Mouse (Mus musculus) lung, adult 18-20 months (tissue): Measurements from ENCODE around the gene Gm21083.
"Not testable (repeated sequence)": the region's sequence is repeated elsewhere in the genome, so short reads cannot be mapped to it uniquely, and the experiment has no call there.

Source experiments
- DNase-seq, 2 experiments: peaks; one replicate each; pipeline ENCODE4 v3.0.0; 2022; ENCODE audit warnings: mixed read lengths in 2 of 2

The Gm21083 gene

DNA sequence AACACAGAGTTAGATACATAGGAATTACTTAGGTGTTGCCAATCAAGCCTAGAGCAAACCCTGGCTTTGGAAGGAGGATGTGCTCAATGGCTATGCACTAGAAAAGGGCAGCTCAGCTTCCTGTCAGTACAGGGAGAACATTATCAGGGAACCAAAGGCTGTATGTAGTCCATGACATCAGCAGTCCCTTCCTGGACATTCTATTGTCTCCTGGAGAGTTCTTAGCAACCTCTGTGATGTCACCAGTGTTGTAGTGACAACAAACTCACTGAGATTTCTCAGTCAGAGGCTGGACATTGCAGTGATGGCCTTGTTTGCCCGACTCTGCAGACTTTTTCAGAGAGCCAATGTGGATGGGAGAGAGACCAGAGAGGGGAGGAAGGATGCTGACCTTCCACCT, at the start of gene Gm21083:
Gene Gm21083, plus strand, starts transcription at position 301 of the 400 bp plus-strand sequence.
- DNase-seq, result not testable (repeated sequence)

DNA sequence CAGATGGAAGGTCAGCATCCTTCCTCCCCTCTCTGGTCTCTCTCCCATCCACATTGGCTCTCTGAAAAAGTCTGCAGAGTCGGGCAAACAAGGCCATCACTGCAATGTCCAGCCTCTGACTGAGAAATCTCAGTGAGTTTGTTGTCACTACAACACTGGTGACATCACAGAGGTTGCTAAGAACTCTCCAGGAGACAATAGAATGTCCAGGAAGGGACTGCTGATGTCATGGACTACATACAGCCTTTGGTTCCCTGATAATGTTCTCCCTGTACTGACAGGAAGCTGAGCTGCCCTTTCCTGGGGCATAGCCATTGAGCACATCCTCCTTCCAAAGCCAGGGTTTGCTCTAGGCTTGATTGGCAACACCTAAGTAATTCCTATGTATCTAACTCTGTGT, 48.0 kb upstream of the Gm21083 start, which contains the start of gene Gm21190:
Gene Gm21190, minus strand, starts transcription at position 101 of the 400 bp plus-strand sequence.
- DNase-seq, result not testable (repeated sequence)

DNA sequence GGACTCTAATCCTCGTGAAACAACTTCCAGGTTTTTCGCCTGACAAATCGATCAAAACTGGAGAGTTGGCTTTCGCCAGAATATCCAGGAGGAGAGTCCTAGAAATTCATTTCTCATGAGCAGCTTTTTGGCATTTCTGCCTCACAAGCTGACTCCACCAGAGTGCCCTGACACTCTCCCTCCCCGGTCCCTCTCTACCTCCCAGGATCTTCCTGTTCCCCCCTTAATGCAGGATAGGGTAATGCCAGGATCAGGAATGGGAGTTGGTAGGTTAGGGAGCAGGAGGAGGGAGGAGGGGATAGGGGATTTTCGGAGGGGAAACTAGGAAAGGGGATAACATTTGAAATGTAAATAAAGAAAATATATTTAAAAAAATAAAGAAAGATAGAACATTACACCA, 28.5 kb upstream of the Gm21083 start:
- not testable (repeated sequence) for DNase-seq

DNA sequence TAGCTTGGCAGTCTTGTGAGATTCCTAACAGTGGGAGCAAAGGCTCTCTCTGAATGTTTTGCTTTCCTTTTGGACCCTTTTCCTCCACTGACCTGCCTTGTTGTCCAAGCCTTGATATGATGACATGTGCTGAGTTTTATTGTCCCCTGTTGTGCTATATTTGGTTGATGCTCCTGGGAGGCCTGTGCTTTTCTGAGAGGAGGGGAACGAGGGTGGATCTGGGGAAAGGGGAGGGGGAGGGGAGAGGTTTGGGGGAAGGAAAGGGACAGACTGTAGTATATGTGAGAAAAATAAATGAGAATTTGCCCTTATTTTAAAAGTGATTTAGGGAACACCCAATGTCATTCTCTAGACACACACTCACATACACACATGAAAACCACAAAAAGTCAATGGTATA, 28.0 kb upstream of the Gm21083 start:
- DNase-seq, result not testable (repeated sequence)

DNA sequence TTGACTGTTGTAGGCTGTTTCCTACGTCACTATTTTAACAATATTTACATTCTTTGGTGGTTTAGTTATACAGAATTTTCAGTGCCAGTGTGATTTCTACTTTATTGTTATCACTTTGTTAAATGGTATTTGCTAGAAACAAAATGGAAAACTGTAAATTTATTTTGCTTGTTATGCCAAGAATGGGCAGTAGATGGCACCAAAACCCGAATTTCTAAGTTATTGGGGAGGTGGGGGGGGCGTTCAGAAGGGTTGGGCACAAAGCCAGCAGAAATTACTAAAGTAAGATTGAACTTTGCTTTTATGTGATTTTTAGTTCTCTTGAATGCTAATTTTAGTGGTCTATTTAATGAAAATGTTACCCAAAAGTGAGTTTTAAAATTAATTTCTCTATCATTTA, 27.5 kb upstream of the Gm21083 start:
- not testable (repeated sequence) for DNase-seq

DNA sequence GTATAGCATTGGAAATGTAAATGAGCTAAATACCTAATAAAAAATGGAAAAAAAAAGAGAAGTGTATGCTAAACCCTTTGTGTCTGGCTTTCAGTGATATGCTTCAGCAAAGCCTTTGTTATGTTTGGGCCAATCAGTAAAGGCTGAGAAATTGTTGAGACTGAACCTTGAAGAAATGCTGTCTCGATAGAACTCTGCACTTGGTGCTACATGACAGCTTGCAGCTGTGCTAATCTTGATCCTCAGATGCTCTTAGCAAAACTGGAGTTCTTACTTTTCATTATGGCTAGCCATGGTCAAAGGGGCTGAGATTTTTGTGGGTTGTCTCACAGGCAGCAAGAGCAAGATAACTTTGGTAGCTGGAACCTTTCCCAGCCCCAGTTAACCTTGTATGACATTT, 18.5 kb upstream of the Gm21083 start:
- DNase-seq, result peak in 1 of 2 experiments; percentile 0

DNA sequence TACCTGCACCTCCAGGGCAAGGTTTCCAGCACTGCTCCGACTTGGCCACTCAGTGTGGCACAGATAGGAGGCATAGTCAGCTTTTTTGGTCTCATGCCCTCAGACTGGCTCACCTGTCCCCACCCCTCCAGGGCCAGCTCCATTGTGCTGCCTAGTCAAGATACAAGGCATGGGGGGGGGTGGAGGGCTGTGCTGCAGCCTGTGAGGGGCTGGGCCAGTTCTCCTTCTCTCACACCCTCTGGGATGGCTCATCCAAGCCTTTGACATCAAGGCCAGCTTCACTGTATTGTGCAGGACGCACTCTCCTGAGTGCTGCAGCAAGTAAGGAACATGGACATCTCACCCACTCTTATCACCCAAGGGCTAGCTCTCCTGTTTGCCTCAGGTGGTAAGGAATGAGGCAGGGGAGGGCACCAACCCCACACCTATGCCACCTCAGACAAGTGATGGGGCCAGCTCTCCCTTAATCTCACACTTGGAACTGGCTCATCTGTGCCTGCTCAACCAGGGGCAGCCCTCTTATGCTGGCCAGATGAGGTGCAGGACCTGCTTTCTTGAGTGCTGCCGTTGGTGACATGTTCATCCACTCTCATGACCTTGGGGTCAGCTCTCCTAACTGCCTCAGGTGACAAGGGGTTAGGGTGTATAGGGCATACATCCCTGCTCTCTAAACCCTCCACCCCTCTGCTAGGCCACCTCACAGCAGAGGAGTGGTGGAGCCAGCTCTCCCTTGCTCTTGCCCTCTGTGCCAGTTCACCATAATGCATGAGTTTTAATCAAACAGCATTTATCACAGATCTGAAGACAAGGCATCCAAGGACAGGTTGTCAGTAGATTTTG, 15.5 kb upstream of the Gm21083 start:
- DNase-seq, result not testable (repeated sequence)

DNA sequence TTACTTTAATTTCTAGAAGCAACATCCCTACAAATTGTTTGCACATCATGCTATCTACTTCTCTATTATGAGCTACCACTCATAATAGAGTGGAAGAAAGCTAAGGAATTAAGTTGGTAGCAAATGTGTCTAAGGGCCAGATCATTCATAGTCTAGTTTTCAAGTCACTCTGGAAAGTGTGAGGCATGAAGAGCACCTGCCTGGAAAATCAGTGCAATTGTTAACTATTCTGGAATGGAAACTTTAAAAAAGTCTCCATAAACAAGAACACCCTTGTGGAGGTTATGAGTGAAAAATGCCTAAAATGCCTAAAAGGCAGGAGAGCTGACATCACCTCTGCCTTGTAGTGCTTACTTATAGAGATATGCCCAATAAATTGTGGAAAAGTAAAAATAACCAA, 3.4 kb upstream of the Gm21083 start:
- not testable (repeated sequence) for DNase-seq

DNA sequence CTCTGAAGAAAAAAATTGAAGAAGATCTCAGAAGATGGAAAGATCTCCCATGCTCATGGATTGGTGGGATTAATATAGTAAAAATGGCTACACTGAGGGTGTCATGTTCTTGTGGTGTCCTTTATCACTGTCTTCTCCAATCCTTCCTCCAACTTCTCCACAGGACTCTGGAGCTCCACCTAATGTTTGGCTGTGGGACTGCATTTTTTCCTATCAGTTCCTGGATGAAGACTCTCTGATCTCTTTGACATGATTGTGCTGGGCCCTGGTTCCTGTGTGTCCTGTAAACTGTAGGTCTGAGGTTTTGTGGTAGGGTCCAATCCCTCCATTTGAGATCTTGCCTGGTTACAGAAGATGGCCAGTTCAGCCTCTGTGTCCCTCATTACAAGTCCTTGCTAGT, 9.2 kb downstream of the Gm21083 start:
- peak in 1 of 2 experiments; percentile 2 for DNase-seq

DNA sequence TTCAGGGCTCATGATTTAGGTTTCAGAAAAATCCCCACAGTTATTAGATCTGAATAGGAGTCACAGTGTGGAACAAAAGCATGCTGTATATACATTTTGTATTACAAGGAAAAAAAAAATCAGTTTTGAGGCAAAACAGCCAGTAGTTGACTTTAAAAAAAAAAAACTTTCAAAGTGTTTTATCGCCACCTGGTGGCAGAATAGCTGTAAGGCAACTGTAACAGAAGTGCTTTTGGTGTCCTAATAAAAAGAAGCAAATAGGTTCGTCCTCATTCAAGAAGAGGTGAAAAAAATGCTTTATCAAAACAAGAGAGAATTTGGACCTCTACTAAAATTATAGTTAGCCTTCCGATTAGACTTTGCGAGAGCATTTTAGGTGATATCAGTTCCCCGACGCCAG, 11.2 kb downstream of the Gm21083 start:
- DNase-seq, result not testable (repeated sequence)

DNA sequence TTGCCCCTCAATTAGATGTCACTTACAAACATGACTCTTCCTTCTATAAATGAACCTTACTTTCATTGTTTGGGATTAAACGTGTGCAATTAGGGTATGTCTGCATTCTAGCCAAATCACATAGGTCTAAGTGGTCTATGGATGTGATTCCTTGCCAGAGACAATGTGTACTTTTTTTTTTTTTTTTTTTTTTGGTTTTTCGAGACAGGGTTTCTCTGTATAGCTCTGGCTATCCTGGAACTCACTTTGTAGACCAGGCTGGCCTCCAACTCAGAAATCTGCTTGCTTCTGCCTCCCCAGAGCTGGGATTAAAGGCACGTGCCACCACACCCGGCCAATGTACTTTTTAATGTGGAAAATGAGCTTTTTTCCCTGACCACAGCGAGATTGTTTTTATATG, 13.5 kb downstream of the Gm21083 start:
- not testable (repeated sequence) for DNase-seq

DNA sequence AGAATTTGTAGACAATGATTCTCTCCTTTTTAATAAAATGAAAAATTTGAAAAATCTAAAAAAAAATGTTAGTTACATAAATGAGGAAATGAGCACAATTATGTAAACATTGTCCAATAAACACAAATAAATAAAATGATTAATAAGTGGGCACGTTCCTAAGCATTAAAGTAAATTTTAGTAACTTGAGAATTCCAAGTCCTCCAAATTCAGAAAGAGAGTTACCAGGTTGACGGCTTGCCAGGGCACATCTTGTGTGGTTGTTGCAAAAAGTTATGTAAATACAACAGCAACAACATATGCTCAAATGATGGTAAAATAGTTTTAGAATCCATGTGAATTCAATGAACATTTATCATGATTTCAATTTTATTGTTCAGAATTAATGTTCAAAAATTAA, 14.4 kb downstream of the Gm21083 start:
- DNase-seq, result not testable (repeated sequence)

DNA sequence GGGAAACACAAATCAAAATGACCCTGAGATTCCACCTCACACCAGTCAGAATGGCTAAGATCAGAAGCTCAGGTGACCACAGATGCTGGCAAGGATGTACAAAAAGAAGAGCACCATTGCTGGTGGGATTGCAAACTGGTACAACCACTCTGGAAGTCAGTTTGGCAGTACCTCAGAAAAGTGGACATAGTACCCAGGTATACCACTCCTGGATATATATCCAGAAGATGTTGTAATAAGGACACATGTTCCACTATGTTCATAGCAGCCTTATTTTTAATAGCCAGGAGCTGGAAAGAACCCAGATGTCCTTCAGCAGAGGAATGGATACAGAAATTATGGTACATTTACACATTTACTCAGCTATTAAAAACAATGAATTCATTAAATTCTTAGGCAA, 21.7 kb downstream of the Gm21083 start:
- DNase-seq, result not testable (repeated sequence)

DNA sequence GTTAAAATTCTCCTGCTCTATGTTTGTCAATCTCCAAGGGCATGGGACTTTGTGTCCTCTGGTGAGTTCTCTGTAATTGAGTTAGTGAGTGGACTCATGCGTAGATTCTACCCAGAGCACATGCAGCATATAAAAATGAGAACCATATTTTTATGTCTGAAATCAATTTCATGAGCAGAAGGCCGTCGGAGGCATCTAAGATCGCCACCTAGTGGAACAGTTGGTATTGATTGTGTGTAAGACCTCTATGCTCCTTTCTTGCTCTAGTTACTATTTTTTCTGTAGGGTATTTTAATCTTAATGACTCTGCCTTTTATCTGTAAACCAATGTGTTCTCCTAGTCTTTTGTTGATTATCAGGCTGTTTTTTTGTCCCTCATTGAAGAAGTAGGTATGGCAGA, 23.2 kb downstream of the Gm21083 start:
- not testable (repeated sequence) for DNase-seq

DNA sequence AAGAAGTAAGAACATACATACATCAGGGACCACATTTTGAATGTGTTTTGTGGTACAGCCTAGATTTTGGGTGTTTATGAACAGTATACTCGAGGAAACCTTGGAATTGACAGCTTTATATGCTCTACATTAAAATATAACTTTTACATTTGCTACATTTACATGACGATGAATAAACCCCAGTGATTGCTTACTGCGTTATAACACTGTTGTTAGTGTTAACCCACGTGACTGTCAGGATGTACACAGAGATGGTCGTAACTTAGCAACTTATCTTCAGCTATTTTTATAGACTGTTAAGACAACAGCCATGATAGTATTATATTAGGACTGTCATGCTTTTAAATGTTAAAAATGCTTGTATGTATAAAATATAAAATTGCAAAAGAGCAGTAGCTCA, 24.3 kb downstream of the Gm21083 start:
- not testable (repeated sequence) for DNase-seq

DNA sequence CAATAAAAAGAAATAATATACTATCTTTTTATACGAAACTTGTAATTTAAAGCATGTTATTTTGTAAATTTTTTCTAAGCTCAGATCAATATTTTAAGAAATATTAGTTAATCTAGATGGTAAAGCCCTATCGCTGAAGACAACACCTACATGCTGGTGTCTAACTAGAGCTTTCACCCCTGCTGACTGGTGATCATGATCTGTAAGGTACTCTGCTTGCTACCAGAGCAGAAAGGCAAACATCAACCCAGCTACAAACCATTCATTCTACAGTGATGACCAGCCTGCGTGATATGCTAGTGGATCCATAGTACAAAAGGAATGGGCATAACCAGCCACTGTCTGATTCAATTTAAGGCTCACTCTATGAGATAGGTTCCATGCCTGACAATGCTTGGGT, 24.8 kb downstream of the Gm21083 start:
- not testable (repeated sequence) for DNase-seq

DNA sequence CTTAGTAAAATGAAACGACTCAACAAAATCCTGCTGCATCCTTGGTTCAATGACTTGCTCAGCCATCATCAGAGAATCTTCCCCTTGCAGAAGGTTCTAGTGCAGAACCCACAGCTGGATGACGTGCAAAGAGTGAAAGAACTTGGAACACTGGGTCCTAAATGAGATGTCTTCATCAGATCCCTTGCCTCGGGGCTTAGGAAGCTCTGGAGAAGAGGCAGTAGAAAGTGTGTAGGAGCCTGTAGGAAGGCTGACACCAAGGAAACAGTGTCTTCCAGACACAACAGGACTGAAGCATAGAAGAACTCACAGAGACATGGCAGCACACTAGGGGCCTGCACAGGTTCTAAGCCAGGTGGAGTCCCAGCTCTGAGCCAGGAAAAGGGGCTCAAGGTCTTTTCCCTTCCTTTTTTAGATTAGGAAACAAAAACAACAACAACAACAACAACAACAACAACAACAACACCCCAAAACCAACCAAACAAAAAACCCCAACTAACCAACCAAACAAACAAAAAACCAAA, 25.4 kb downstream of the Gm21083 start:
- DNase-seq, result not testable (repeated sequence)

DNA sequence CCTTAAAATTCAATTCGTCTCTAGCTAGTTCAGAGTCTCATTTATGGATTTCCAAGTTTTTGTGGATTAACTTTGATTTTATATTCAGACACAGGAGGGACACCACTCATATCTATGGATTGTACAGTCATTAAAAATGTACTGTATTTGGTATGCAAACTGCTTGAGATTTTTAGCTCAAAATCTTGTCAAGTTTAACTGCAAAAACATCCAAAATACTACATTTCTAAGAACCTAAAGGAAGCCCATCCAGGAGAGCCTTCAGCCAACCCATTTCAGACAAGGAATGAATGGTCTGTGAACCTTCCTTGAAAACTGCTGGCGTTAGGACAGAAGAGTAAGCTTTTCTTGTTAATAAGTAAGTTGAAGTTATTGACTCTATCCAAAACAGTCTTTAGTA, 25.9 kb downstream of the Gm21083 start:
- not testable (repeated sequence) for DNase-seq

DNA sequence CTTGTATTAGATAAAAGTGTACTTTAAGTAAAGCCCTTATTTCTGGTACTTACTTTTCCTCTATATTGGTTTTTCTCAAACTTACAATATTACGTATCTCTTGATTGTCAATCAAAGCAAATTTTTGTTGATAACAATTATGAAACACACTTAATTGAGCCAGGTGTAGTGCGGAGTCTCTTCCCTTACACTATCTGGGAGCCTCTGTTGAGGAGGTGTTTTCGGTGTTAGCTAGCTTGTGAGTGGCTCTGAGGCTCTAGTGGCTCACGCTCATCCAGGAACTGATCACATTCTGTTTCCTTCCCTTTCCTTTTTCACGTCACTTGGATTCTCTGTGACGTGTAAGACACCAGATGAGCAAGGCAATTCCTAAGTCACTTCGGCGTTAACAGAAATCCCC, 26.5 kb downstream of the Gm21083 start:
- not testable (repeated sequence) for DNase-seq

DNA sequence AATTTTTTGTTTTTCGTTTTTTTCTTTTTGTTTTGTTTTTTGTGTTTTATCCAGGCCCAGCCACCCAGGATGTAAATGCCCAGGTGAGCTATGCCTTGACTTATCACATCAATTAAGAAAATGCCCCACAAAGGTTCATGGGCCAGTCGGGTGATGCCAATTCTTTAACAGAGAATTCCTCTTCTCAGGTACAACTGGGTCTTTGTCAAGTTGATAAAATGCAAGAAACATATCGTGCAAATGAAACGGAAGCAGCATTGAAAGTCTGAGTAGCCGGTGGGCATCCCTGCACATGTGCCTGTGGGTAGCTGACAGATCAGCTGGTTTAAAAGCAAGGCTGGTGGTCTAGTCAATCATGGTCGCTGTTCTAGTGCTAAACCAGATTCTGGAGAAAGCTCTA, 29.5 kb downstream of the Gm21083 start:
- DNase-seq, result peak in 1 of 2 experiments; percentile 8

DNA sequence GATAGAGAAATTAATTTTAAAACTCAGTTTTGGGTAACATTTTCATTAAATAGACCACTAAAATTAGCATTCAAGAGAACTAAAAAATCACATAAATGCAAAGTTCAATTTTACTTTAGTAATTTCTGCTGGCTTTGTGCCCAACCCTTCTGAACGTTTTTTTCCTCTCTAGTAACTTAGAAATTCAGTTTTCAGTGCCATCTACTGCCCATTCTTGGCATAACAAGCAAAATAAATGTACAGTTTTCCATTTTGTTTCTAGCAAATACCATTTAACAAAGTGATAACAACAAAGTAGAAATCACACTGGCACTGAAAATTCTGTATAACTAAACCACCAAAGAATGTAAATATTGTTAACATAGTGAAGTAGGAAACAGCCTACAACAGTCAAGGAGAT, 33.6 kb downstream of the Gm21083 start:
- not testable (repeated sequence) for DNase-seq

DNA sequence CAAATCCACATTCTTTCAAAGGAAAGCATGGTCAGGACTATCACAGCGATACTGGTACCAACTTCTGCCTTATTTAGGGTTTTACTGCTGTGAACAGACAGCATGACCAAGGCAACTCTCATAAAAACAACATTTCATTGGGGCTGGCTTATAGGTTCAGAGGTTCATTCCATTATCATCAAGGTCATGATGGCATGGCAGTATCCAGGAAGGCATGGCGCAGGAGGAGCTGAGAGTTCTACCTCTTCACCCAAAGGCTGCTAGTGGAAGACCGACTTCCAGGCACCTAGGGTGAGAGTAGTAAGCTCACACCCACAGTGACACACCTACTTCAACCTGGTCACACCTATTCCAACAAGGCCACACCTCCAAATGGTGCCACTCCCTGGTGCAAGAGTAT, 39.1 kb downstream of the Gm21083 start:
- not testable (repeated sequence) for DNase-seq

DNA sequence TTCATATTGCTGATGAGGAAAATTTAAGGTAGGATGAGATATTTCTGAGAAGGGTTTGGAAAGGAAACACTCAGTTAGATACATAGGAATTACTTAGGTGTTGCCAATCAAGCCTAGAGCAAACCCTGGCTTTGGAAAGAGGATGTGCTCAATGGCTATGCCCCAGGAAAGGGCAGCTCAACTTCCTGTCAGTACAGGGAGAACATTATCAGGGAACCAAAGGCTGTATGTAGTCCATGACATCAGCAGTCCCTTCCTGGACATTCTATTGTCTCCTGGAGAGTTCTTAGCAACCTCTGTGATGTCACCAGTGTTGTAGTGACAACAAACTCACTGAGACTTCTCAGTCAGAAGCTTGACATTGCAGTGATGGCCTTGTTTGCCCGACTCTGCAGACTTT, 41.6 kb downstream of the Gm21083 start, which contains the start of gene Speer4d:
Gene Speer4d, plus strand, starts transcription at position 301 of the 400 bp plus-strand sequence.
- not testable (repeated sequence) for DNase-seq

DNA sequence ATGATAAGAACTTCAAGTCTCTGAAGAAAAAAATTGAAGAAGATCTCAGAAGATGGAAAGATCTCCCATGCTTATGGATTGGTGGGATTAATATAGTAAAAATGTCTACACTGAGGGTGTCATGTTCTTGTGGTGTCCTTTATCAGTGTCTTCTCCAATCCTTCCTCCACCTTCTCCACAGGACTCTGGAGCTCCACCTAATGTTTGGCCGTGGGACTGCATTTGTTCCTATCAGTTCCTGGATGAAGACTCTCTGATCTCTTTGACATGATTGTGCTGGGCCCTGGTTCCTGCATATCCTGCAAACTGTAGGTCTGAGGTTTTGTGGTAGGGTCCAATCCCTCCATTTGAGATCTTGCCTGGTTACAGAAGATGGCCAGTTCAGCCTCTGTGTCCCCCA, 51.0 kb downstream of the Gm21083 start:
- DNase-seq, result not testable (repeated sequence)
